Mouse (Mus musculus) stomach, embryonic 14.5 days (tissue): ENCODE data around the gene Rybp. TPM values are rescaled to one million over a fixed set of nuclear protein-coding genes. Genes with fewer than 3 reads are reported as not detected.

Experiments
- ATAC-seq: fragments of 200-750 bp; cut with Nextera tagmentation; 2 replicates; pipeline ENCODE4 v1.8.0; 2017; ENCODE audit warnings: low read depth, moderate TSS enrichment; ENCODE audit not compliant: insufficient number of reproducible peaks, insufficient read depth, low FRiP score
- H3K27ac ChIP-seq: fragments of 300-500 bp; sonication (generic); 2 replicates; pipeline ENCODE4 v1.5.1; 2014; ENCODE audit warnings: mild to moderate bottlenecking, low read length, moderate library complexity, mixed read lengths
- H3K27me3 ChIP-seq: fragments of 300-500 bp; sonication (generic); 2 replicates; pipeline ENCODE4 v1.6.1; 2014; ENCODE audit warnings: low read length, control low read depth, mixed read lengths; ENCODE audit not compliant: control insufficient read depth, insufficient read depth
- H3K36me3 ChIP-seq: fragments of 300-500 bp; sonication (generic); 2 replicates; pipeline ENCODE4 v1.6.1; 2014; ENCODE audit warnings: mild to moderate bottlenecking, control low read depth, low read length, moderate library complexity, mixed read lengths; ENCODE audit not compliant: control insufficient read depth, insufficient read depth
- H3K4me1 ChIP-seq: fragments of 300-500 bp; sonication (generic); 2 replicates; pipeline ENCODE4 v1.6.1; 2014; ENCODE audit warnings: low read length, control low read depth, mixed read lengths; ENCODE audit not compliant: control insufficient read depth, insufficient read depth
- H3K4me2 ChIP-seq: fragments of 300-500 bp; sonication (generic); replicated peaks from 2 replicates; pipeline ENCODE4 v1.6.1; 2014; ENCODE audit warnings: low read depth, low read length, control low read depth
- H3K4me3 ChIP-seq: fragments of 300-500 bp; sonication (generic); 2 replicates; pipeline ENCODE4 v1.5.1; 2014; ENCODE audit warnings: low read depth, low read length, control low read depth
- H3K9ac ChIP-seq: fragments of 300-500 bp; sonication (generic); replicated peaks from 2 replicates; pipeline ENCODE4 v1.6.1; 2014; ENCODE audit warnings: low read depth, mild to moderate bottlenecking, control low read depth, low read length, moderate library complexity, mixed read lengths
- H3K9me3 ChIP-seq: fragments of 300-500 bp; sonication (generic); 2 replicates; pipeline ENCODE4 v1.6.1; 2016; ENCODE audit warnings: low read depth, low read length, control low read depth; ENCODE audit not compliant: control insufficient read depth
- WGBS: fragments of 180-500 bp; shearing (Covaris S2); extraction: QIAGEN DNeasy Blood & Tissue Kit; methylation state at CpG from one replicate; pipeline ENCODE4 v1.1.7; 2014; 5-methylcytosine and 5-hydroxymethylcytosine counted together
- polyA plus RNA-seq: library from polyadenylated mRNA; unstranded; fragments of >200 nt; fragmentation: Nextera tagmentation; extraction: Ambion mirVana; gene quantifications from 2 replicates; pipeline ENCODE4 v1.2.1, GENCODE M21; 2014

Rybp gene
- polyA plus RNA-seq, 1 experiment from 2014 or later: 12.6 TPM

GRCm38 (mm10) chr6:100190310-100190709 is 97.0 kb downstream of the Rybp start:
- H3K9ac ChIP-seq: no peak overlapping the region
- no peaks in the 10 kb centered on the region for H3K36me3 ChIP-seq
- no peak overlapping the region for H3K4me2 ChIP-seq
- no peak overlapping the region for H3K27ac ChIP-seq
- no peak overlapping the region for H3K4me3 ChIP-seq
- WGBS: 80% methylated on average over 10 of the region's 10 CpGs
- no peaks in the 10 kb centered on the region for H3K27me3 ChIP-seq
- H3K9me3 ChIP-seq: no peaks in the 10 kb centered on the region
- no peak for ATAC-seq
- peaks cover 17% of the 10 kb centered on the region; the same call in 1 of the 2 replicates for H3K4me1 ChIP-seq

GRCm38 (mm10) chr6:100188883-100189743 is 98.2 kb downstream of the Rybp start:
- Histone ChIP-seq H3K9me3 (no peaks in the 10 kb centered on the region), H3K27ac (no peak overlapping the region), H3K27me3 (no peaks in the 10 kb centered on the region), H3K4me2 (no peak overlapping the region), H3K4me3 (no peak overlapping the region), H3K36me3 (no peaks in the 10 kb centered on the region), H3K4me1 (peaks cover 15% of the 10 kb centered on the region; the same call in 1 of the 2 replicates), H3K9ac (no peak overlapping the region)
- no peak for ATAC-seq
- 36% methylated on average over 7 of the region's 7 CpGs for WGBS

GRCm38 (mm10) chr6:100187821-100188220 is 99.5 kb downstream of the Rybp start:
- H3K27me3 ChIP-seq: no peaks in the 10 kb centered on the region
- no peak overlapping the region for H3K4me2 ChIP-seq
- no peaks in the 10 kb centered on the region for H3K36me3 ChIP-seq
- no peak overlapping the region for H3K4me3 ChIP-seq
- WGBS: 61% methylated on average over 6 of the region's 6 CpGs
- no peaks in the 10 kb centered on the region for H3K9me3 ChIP-seq
- H3K27ac ChIP-seq: no peak overlapping the region
- ATAC-seq: no peak
- 0 out of 2 replicates have a peak, but pooled peaks cover 7% of the 10 kb centered on the region for H3K4me1 ChIP-seq
- H3K9ac ChIP-seq: no peak overlapping the region

GRCm38 (mm10) chr6:100186789-100187188 is 100.5 kb downstream of the Rybp start:
- WGBS: 80% methylated on average over 11 of the region's 11 CpGs
- H3K27ac ChIP-seq: no peak overlapping the region
- no peak for ATAC-seq
- H3K27me3 ChIP-seq: no peaks in the 10 kb centered on the region
- H3K9me3 ChIP-seq: no peaks in the 10 kb centered on the region
- H3K4me2 ChIP-seq: no peak overlapping the region
- H3K36me3 ChIP-seq: no peaks in the 10 kb centered on the region
- no peak overlapping the region for H3K9ac ChIP-seq
- H3K4me1 ChIP-seq: 0 out of 2 replicates have a peak, but pooled peaks cover 6% of the 10 kb centered on the region
- no peak overlapping the region for H3K4me3 ChIP-seq

- Histone ChIP-seq H3K4me2 (no peak overlapping the region), H3K27ac (no peak overlapping the region), H3K4me1 (0 out of 2 replicates have a peak, but pooled peaks cover 6% of the 10 kb centered on the region), H3K36me3 (no peaks in the 10 kb centered on the region), H3K27me3 (no peaks in the 10 kb centered on the region), H3K4me3 (no peak overlapping the region), H3K9me3 (no peaks in the 10 kb centered on the region), H3K9ac (no peak overlapping the region)
- WGBS: 18% methylated on average over 1 of the region's 1 CpGs
- no peak for ATAC-seq
Observed at GRCm38 (mm10) chr6:100185524-100185923, 101.8 kb downstream of the Rybp start.

- H3K36me3 ChIP-seq: no peaks in the 10 kb centered on the region
- WGBS: 80% methylated on average over 3 of the region's 3 CpGs
- H3K9me3 ChIP-seq: no peaks in the 10 kb centered on the region
- H3K4me1 ChIP-seq: 0 out of 2 replicates have a peak, but pooled peaks cover 9% of the 10 kb centered on the region
- no peaks in the 10 kb centered on the region for H3K27me3 ChIP-seq
- ATAC-seq: no peak
- H3K9ac ChIP-seq: no peak overlapping the region
- H3K4me2 ChIP-seq: no peak overlapping the region
- H3K4me3 ChIP-seq: no peak overlapping the region
- H3K27ac ChIP-seq: no peak overlapping the region
Observed at GRCm38 (mm10) chr6:100183344-100183743, 103.9 kb downstream of the Rybp start.

GRCm38 (mm10) chr6:100180883-100181262 is 106.4 kb downstream of the Rybp start:
- Histone ChIP-seq H3K27me3 (no peaks in the 10 kb centered on the region), H3K4me1 (0 out of 2 replicates have a peak, but pooled peaks cover 9% of the 10 kb centered on the region), H3K9me3 (no peaks in the 10 kb centered on the region), H3K36me3 (no peaks in the 10 kb centered on the region), H3K9ac (no peak overlapping the region), H3K4me2 (no peak overlapping the region), H3K27ac (no peak overlapping the region), H3K4me3 (no peak overlapping the region)
- ATAC-seq: no peak
- WGBS: 64% methylated on average over 4 of the region's 4 CpGs

- Histone ChIP-seq H3K27ac (no peak overlapping the region), H3K36me3 (no peaks in the 10 kb centered on the region), H3K9me3 (no peaks in the 10 kb centered on the region), H3K4me3 (no peak overlapping the region), H3K27me3 (no peaks in the 10 kb centered on the region), H3K4me1 (0 out of 2 replicates have a peak, but pooled peaks cover 4% of the 10 kb centered on the region), H3K4me2 (no peak overlapping the region), H3K9ac (no peak overlapping the region)
- 75% methylated on average over 4 of the region's 4 CpGs for WGBS
- ATAC-seq: no peak
Observed at GRCm38 (mm10) chr6:100180213-100180882, 106.9 kb downstream of the Rybp start.
